Mouse (Mus musculus) spleen, adult 2 months (tissue): ENCODE measurements around the gene Ces1g. TPM values are rescaled to one million over a fixed set of nuclear protein-coding genes. Genes with fewer than 3 reads are reported as not detected.

Experiments
- DNase-seq, 2 experiments: peaks; one replicate each; pipeline versions ENCODE4 v3.0.0 to v3.0.0-alpha.2; 2012 to 2021; ENCODE audit warnings: low spot score in 2 of 2, low read depth in 1 of 2
- H3K27ac ChIP-seq: fragments of 200-500 bp; 2 replicates; pipeline ENCODE4 v1.5.1; 2012; ENCODE audit warnings: low read length, inconsistent platforms; ENCODE audit not compliant: insufficient read depth
- H3K27me3 ChIP-seq: fragments of 200-500 bp; 2 replicates; pipeline ENCODE4 v1.6.1; 2012; ENCODE audit warnings: mild to moderate bottlenecking, moderate library complexity, low read length, inconsistent platforms; ENCODE audit not compliant: control insufficient read depth, insufficient read depth
- H3K36me3 ChIP-seq: fragments of 200-500 bp; 2 replicates; pipeline ENCODE4 v1.6.1; 2012; ENCODE audit warnings: mild to moderate bottlenecking, low read length, inconsistent platforms; ENCODE audit not compliant: control insufficient read depth, insufficient read depth
- H3K4me1 ChIP-seq: fragments of 200-500 bp; 2 replicates; pipeline ENCODE4 v1.6.1; 2011; ENCODE audit warnings: inconsistent platforms; ENCODE audit not compliant: control insufficient read depth, insufficient read depth, insufficient read length
- H3K4me3 ChIP-seq: fragments of 200-500 bp; 2 replicates; pipeline ENCODE4 v1.5.1; 2011; ENCODE audit warnings: mild to moderate bottlenecking, inconsistent platforms; ENCODE audit not compliant: insufficient read depth, insufficient read length; ENCODE audit errors: extremely low read depth
- CTCF ChIP-seq: fragments of 200-500 bp; IDR thresholded peaks from 2 replicates; pipeline ENCODE4 v1.5.1; 2011; ENCODE audit warnings: mild to moderate bottlenecking, inconsistent platforms; ENCODE audit not compliant: insufficient read depth, insufficient read length, insufficient replicate concordance; ENCODE audit errors: extremely low read depth
- POLR2A ChIP-seq: fragments of 200-500 bp; IDR thresholded peaks from 2 replicates; pipeline ENCODE4 v1.6.1; 2011; ENCODE audit warnings: low read depth, low read length, inconsistent platforms
- WGBS: fragments of 180-500 bp; shearing (Covaris S2); methylation state at CpG from one replicate; pipeline ENCODE4 v1.1.7; 2018; 5-methylcytosine and 5-hydroxymethylcytosine counted together
- polyA plus RNA-seq: library from polyadenylated mRNA; depleted of rRNA; stranded (reverse); fragments of >200 nt; gene quantifications from 2 replicates; pipeline ENCODE4 v1.2.3, GENCODE M21; 2012

Gene Ces1g
- polyA plus RNA-seq, 1 experiment: not detected

DNA sequence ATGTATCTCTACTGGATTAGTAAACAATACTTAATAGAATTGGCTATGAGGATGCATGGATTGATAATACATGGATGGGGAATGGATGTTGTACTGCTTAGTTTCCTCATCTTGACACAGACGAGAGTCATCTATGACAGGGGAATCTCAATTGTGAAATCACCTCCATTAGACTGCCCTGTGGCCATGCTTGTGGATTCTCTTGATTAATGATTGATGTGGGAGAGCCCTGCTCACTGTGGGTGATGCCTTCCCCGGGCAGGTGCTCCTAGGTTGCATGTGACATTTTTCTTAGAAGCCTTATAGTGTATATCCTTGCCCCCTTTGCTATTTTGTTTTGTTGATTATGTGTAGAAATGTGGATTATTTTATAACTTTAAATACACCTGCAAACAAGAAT, 12.0 kb downstream of the Ces1g start:
- TF ChIP-seq CTCF (no peak), POLR2A (no peak)
- no peaks in the 10 kb centered on the region for H3K36me3 ChIP-seq
- no peak for DNase-seq
- no peak overlapping the region for H3K4me3 ChIP-seq
- H3K27ac ChIP-seq: no peak overlapping the region
- H3K4me1 ChIP-seq: no peaks in the 10 kb centered on the region
- no peaks in the 10 kb centered on the region for H3K27me3 ChIP-seq
- 84% methylated on average over 2 of the region's 2 CpGs for WGBS

DNA sequence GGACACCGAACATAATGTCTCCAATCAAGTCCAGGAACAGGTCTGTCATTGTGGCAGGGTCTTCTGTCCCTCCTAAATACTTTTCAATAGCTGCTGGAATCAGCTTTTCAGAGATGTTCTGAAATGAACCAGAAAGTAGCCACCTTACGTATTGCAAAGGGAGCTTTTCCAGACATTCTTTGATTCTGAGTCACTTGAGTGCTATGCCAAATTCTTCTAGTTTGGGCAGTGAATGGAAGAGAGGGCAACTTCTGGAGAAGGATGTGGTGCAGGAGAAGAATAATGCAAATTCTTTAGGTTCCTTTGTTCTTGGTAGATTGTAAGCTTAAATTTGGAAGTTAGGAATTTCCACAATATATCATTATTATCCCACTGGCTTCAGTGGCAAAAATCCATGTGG, 20.1 kb downstream of the Ces1g start:
- H3K36me3 ChIP-seq: no peaks in the 10 kb centered on the region
- 84% methylated on average over 2 of the region's 2 CpGs for WGBS

DNA sequence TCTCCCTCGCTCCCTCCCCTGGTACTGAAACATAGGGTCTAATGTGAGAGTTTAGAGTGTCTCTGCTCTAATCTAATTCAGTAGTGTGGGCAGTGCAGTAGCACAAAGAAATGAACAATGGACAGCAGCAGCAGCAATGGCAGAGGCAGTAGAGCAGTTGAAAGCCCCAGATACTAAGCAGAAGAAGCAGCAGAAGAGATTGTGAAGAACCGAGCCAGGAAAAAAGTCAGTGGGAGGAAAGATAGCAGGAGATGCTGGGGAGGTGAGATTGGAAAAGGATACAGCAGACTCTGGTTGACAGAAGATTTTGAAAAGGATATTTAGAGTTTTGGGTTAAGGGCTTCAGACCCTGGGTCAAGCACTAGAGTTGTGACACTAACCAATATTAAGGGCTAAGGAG, 21.6 kb downstream of the Ces1g start:
- no peak for DNase-seq
- Histone ChIP-seq H3K27me3 (no peaks in the 10 kb centered on the region), H3K4me1 (no peaks in the 10 kb centered on the region), H3K27ac (no peak overlapping the region), H3K4me3 (no peak overlapping the region), H3K36me3 (no peaks in the 10 kb centered on the region)
- TF ChIP-seq CTCF (no peak), POLR2A (no peak)
- WGBS: 84% methylated on average over 2 of the region's 2 CpGs

More for the DNA sequence above, 20.1 kb downstream of the Ces1g start:
- TF ChIP-seq CTCF: no peak
- TF ChIP-seq POLR2A: no peak
- Histone ChIP-seq H3K27ac (no peak overlapping the region), H3K27me3 (no peaks in the 10 kb centered on the region), H3K4me3 (no peak overlapping the region), H3K4me1 (no peaks in the 10 kb centered on the region)
- no peak for DNase-seq

DNA sequence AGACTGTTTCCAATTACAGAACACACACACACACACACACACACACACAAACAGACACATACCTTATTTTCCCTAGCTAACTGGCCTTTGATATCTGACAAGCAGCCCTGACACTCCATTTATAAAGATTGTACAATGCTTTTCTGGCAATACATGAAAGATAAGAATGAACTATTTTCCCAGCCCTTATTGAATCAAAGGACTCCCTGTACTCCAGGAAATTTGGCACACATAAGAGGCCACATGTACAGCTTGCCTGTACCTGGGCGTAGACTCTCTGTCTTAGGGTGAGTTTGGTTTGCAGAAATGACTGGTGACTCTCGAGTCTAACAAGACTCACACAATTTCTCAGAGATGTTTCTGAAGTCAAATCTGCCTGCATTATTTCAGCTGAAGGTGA, 53.2 kb downstream of the Ces1g start:
- TF ChIP-seq CTCF (no peak), POLR2A (no peak)
- Histone ChIP-seq H3K4me1 (no peaks in the 10 kb centered on the region), H3K4me3 (no peak overlapping the region), H3K27ac (no peak overlapping the region), H3K27me3 (no peaks in the 10 kb centered on the region), H3K36me3 (no peaks in the 10 kb centered on the region)
- WGBS: 80% methylated on average over 2 of the region's 2 CpGs
- no peak for DNase-seq

DNA sequence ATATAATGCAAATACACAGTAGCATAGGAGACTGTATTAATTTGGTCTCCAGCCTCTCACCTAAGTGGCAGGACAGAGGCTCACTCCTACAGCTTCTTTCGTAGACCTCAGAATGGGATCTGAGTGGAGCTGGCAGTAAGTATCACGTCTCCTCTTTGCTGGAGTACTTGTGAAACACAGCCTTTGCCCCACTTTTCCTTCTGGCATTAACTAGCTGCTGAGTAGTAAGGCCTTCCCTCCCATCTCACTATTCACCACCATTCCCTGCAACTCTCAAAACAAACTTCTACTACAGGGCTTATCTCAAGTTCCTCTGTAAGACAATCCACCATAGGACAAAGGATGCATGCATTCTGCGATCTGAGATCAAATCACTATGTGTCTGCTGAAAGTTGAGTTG, 54.8 kb downstream of the Ces1g start:
- TF ChIP-seq POLR2A (no peak), CTCF (no peak)
- WGBS: 82% methylated on average over 3 of the region's 3 CpGs
- no peak for DNase-seq

DNA sequence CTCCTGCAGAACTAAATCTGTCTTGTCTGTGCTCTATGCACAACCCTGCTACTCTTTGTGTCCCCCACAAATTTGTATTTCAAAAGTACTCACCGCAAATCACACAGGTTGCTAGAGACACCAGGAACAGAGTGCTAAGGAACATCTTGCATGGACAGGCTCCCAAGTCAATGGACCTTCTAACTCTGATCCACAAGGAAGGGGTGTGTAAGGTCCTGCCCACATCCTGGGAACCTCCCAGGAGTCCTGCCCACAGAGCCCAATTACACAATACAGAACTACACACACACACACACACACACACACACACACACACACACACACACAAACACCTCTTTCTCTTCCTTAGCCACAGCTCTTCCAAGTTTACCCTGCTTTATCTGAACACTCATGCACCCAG, 57.6 kb downstream of the Ces1g start, which contains the start of gene Ces1f:
TSS of gene Ces1f (minus strand) at position 192 of the 400 bp plus-strand sequence.
- DNase-seq: no peak
- 93% methylated on average over 1 of the region's 1 CpGs for WGBS
- Histone ChIP-seq H3K36me3 (no peaks in the 10 kb centered on the region), H3K27me3 (no peaks in the 10 kb centered on the region), H3K27ac (no peak within 1 kb of the TSS), H3K4me1 (no peaks in the 10 kb centered on the region), H3K4me3 (no peak within 1 kb of the TSS)
- TF ChIP-seq POLR2A (no peak), CTCF (no peak)

More for the DNA sequence above, 54.8 kb downstream of the Ces1g start:
- no peak overlapping the region for H3K4me3 ChIP-seq
- no peaks in the 10 kb centered on the region for H3K27me3 ChIP-seq
- H3K36me3 ChIP-seq: no peaks in the 10 kb centered on the region
- H3K27ac ChIP-seq: no peak overlapping the region
- H3K4me1 ChIP-seq: no peaks in the 10 kb centered on the region

DNA sequence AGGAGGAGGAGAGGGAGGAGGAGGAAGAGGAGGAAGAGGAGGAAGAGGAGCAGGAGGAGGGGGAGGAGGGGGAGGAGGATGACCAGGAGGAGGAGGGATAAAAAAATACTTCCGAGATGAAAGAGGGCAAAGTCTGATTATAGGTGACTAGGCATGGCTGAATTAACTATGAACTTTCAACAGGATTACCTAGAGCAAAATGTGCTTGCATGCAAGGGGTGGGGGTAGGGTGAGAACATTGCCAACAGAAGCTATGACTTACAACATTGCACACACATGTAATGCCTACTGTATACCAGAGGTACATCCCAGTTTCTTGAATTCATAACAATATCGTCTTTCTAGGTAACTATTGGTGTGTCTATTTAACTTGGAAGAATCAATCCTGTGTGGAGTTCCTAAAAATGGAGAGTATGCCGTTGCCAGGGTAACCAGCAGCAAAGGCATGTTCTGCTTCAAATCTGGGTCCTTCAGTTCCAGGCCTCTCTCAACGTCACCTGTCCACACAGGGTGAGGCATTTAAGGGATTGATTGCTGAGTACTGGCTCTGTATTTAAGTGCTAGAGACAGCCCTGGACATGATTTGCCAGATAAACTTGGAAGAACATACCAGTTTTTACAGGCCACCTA, 58.8 kb downstream of the Ces1g start:
- DNase-seq: no peak
- Histone ChIP-seq H3K4me3 (no peak overlapping the region), H3K27me3 (no peaks in the 10 kb centered on the region), H3K36me3 (no peaks in the 10 kb centered on the region), H3K27ac (no peak overlapping the region), H3K4me1 (no peaks in the 10 kb centered on the region)
- WGBS: 82% methylated on average over 4 of the region's 4 CpGs
- TF ChIP-seq CTCF (no peak), POLR2A (no peak)
